Mouse (Mus musculus): ENCODE results near the gene Dnaaf5. TPM values are rescaled to one million over a fixed set of nuclear protein-coding genes. Genes with fewer than 3 reads are reported as not detected.

The Dnaaf5 gene
- polyA plus RNA-seq, 1 experiment from 2014 or later: 12.9 TPM

GRCm38 (mm10) chr5:139228318-139228717 lies 78.3 kb downstream of the Dnaaf5 start:
- no peaks in the 10 kb centered on the region for H3K9me3 ChIP-seq (replicated peaks)
- H3K27ac ChIP-seq: no peak overlapping the region
- H3K27me3 ChIP-seq (ENCODE audit: low read depth, poor library complexity, severe bottlenecking): no peaks in the 10 kb centered on the region
- no peaks in the 10 kb centered on the region for H3K4me1 ChIP-seq
- peaks cover 100% of the 10 kb centered on the region for H3K36me3 ChIP-seq
- H3K4me3 ChIP-seq: no peak overlapping the region
- DNase-seq (ENCODE audit: low spot score): no peak
- 94% methylated on average over 3 of the region's 3 CpGs for WGBS

- WGBS: 96% methylated on average over 3 of the region's 3 CpGs
- Histone ChIP-seq H3K9me3 (replicated peaks) (no peaks in the 10 kb centered on the region), H3K4me3 (no peak overlapping the region), H3K4me1 (no peaks in the 10 kb centered on the region), H3K27me3 (ENCODE audit: low read depth, poor library complexity, severe bottlenecking) (no peaks in the 10 kb centered on the region), H3K27ac (no peak overlapping the region), H3K36me3 (peaks cover 100% of the 10 kb centered on the region)
- DNase-seq (ENCODE audit: low spot score): no peak
Measured at GRCm38 (mm10) chr5:139229716-139230115, 79.7 kb downstream of the Dnaaf5 start.

- H3K4me1 ChIP-seq: no peaks in the 10 kb centered on the region
- no peak overlapping the region for H3K27ac ChIP-seq
- 94% methylated on average over 3 of the region's 3 CpGs for WGBS
- H3K9me3 ChIP-seq (replicated peaks): no peaks in the 10 kb centered on the region
- H3K4me3 ChIP-seq: no peak overlapping the region
- H3K36me3 ChIP-seq: peaks cover 100% of the 10 kb centered on the region
- no peaks in the 10 kb centered on the region for H3K27me3 ChIP-seq (ENCODE audit: low read depth, poor library complexity, severe bottlenecking)
- DNase-seq (ENCODE audit: low spot score): no peak
Measured at GRCm38 (mm10) chr5:139232083-139232482, 82.1 kb downstream of the Dnaaf5 start.

- no peak for DNase-seq (ENCODE audit: low spot score)
- WGBS: 92% methylated on average over 4 of the region's 4 CpGs
- no peak overlapping the region for H3K27ac ChIP-seq
Measured at GRCm38 (mm10) chr5:139234423-139234822, 84.4 kb downstream of the Dnaaf5 start.

More at GRCm38 (mm10) chr5:139234423-139234822, 84.4 kb downstream of the Dnaaf5 start:
- Histone ChIP-seq H3K4me1 (no peaks in the 10 kb centered on the region), H3K4me3 (no peak overlapping the region), H3K27me3 (ENCODE audit: low read depth, poor library complexity, severe bottlenecking) (no peaks in the 10 kb centered on the region), H3K9me3 (replicated peaks) (no peaks in the 10 kb centered on the region), H3K36me3 (peaks cover 100% of the 10 kb centered on the region)

Other genes with a start within 250 kb of the Dnaaf5 start
- 26.8 and 28.8 TPM in 2 replicates for gene Pdgfa, start 152.9 kb upstream of the Dnaaf5 start, polyA plus RNA-seq (2016; fragmentation: Nextera tagmentation; extraction: Ambion mirVana)
- gene Prkar1b, start 222 bp upstream of the Dnaaf5 start, polyA plus RNA-seq (2016; fragmentation: Nextera tagmentation; extraction: Ambion mirVana): 3.2 and 4.9 TPM in 2 replicates
- gene Sun1, start 50.4 kb downstream of the Dnaaf5 start, polyA plus RNA-seq (2016; fragmentation: Nextera tagmentation; extraction: Ambion mirVana): 47.9 and 52.7 TPM in 2 replicates
- gene Get4, start 102.1 kb downstream of the Dnaaf5 start, polyA plus RNA-seq (2016; fragmentation: Nextera tagmentation; extraction: Ambion mirVana): 196 and 215 TPM in 2 replicates
- gene Adap1, start 175.4 kb downstream of the Dnaaf5 start, polyA plus RNA-seq (2016; fragmentation: Nextera tagmentation; extraction: Ambion mirVana): 0.26 and 0.46 TPM in 2 replicates
- 110 and 118 TPM in 2 replicates for gene Cox19, start 201.2 kb downstream of the Dnaaf5 start, polyA plus RNA-seq (2016; fragmentation: Nextera tagmentation; extraction: Ambion mirVana)
- gene Cyp2w1, start 202.4 kb downstream of the Dnaaf5 start, polyA plus RNA-seq (2016; fragmentation: Nextera tagmentation; extraction: Ambion mirVana): not detected in 2 replicates
- gene Gpr146, start 227.5 kb downstream of the Dnaaf5 start, polyA plus RNA-seq (2016; fragmentation: Nextera tagmentation; extraction: Ambion mirVana): 2.2 and 2.3 TPM in 2 replicates